Mouse (Mus musculus) lung, adult 2 months (tissue): ENCODE results near the gene Prdm1.

Source experiments
- CTCF ChIP-seq: fragments of 200-500 bp; IDR thresholded peaks from 2 replicates; pipeline ENCODE4 v1.5.1; 2011; ENCODE audit warnings: mild to moderate bottlenecking, low read length, control low read depth; ENCODE audit not compliant: insufficient read depth
- POLR2A ChIP-seq: fragments of 200-500 bp; IDR thresholded peaks from 2 replicates; pipeline ENCODE4 v1.6.1; 2011; ENCODE audit warnings: low read depth, mild to moderate bottlenecking, control low read depth, low read length, borderline replicate concordance; ENCODE audit errors: extremely low read depth

DNA sequence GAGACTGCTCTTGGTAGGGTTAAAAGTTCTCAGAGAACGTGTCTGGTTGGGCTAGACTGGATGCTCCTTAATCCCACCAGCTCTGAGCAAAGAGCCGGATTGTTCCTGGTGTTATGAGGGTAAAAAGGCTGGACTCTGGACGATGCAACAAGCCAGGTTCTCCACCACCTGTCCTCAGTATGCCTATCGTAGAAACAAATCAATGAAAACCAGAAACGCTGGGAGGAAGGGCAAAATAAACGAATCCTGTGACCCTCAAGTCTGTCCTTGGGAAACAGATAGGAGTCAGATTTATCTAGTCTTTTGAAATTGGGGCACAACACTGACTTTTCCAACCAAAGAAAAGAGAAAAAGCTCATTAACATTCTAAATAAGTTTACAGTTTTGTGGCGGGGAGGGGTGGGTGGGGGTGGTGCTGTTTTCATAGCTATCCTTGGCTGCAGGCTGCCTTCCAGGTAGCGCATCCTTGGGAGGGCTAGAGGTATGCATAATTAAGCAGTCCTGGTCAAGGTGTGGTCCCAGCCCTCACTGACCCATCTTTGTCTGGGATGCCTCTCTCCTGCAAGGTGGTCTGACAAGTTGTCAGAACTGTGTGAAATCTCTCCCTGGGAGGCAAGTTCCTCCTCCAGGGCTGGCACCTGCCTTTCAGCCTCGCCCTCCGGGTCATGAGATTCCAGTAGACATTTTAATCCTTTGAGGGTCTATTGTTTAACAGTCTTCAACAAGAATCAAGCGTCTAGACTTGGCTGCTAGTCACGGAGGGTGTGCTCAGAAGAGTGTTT lies 136.6 kb downstream of the Prdm1 start:
- TF ChIP-seq CTCF: no peak
- TF ChIP-seq POLR2A: no peak
